Mouse (Mus musculus): ENCODE data around the gene Ankrd1.
A peak's percentile ranks its signal among the peaks of the same experiment; 100 is the strongest.

The Ankrd1 gene

DNA sequence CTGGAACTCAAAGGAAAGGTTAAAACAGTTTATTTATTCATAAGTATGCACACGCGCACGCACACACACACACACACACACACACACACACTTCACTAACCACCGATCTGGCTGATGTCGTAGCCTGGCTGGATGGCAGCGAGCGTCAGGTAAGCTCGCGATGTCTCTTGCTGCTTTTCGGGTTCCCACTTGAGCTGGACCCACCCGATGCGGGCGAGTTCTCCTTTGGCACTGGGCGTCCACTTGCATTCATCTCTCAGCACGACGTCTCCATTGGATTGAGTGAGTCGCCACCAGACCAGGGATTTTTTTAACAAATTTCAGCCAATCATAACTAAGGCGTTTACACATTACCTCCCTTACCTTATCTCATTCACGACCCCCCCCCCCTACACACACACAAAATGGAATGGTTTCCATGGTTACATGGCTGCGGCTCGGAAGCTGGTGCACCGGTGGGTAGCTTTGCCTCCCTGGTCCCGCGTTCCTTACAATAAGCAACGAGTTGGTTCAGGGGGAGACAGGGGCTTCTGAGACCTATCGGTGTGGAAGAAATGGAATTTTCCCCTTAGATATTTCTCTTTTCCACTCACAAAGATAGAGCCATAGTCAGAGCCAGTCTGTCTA is 10.5 kb downstream of the Ankrd1 start:
- DNase-seq, result peak in 1 of 2 experiments; percentile 16

DNA sequence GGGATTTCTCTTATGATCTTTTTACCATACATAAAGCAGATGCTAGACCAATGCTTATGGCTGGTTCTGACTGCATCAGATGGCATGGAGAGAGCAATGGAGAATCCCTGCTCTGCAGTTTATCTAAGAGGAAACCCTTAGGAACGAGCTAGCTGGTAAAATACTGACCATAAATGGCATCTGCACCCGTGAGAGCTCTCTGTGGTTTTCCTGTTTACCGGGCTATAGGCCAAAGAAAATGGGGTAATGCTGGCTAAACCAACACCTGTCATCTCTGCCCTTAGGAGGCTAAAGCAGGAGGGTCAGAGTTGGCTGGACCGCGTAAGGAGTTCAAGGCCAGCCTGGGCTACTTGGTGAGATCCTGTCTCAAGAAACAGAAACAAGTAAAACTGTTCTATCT is 16.0 kb downstream of the Ankrd1 start:
- DNase-seq, result no peak

DNA sequence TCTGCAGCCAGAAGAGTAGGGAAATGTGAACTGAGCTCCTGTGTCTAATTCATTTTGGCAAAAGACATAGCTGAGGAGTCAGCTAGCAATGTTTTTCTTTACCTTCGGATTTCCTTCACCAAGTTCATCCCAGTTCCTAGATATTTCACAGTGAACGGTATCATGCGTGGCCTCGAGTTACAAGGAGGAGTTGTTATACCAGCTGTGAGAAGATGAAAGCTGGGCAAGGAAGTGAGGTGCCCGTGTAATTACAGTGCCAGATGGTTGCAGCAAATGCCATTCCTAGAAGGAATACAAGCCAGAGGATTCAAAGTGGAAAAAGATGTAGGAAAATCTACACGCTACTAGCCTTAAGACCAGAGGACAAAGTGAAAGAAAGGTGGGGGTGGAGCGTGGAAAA is 21.0 kb downstream of the Ankrd1 start:
- DNase-seq, result no peak

DNA sequence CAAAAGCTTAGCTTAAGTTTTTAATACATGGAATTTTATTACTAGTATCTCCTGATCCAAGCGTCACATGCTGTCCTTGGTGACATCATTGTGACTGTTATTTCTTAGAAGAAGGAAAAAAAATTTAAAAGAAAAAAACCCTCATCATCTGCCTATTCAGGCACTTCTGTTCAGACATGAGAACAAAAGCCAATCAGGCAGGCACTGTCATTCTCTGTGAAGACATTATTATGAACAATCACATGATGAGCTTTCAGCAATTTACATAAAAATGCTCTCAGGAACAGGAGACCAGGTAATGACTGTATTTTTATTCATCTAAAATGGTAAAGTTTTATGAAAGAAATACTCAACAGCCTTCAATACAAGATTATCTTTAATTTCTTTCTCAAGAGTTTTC is 21.6 kb downstream of the Ankrd1 start:
- DNase-seq, result no peak

DNA sequence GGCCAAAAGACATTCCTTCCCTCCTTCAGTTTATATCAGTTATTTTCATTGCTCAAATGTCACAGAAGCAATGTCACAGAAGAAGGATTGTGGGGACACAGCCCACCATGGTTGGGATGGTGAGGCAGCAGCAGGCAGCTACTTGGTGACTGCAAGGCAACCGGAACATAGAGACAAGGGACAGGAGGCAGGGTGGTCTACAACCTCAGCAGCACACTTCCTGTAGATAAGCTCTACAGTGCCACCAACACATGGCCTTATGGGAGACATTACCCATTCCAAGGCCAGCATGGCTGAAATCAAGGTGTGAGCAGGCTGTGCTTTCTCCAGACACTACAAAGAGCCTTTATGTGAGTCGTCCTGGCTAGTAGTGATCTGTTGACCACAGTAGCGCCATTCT is 22.7 kb downstream of the Ankrd1 start:
- no peak for DNase-seq

DNA sequence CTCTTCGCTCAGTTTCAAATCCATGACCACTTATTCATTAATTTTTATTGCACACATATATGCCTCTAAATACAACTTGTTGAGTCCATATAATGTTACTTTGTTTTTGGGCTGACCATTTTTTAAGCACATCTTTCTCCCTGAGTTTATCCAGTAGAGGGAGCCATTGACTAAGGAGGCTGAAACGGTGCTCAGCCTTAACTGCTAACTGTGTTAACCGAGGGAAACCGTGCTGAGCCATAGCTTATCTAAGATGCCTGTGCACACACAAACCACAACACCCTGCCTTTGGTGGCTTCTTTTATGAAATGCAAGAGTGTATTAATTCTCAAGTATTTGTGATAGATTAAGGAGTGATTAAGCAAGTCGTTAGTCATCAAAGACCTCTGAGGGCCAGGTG is 29.1 kb downstream of the Ankrd1 start:
- peak in 1 of 2 experiments; percentile 19 for DNase-seq

DNA sequence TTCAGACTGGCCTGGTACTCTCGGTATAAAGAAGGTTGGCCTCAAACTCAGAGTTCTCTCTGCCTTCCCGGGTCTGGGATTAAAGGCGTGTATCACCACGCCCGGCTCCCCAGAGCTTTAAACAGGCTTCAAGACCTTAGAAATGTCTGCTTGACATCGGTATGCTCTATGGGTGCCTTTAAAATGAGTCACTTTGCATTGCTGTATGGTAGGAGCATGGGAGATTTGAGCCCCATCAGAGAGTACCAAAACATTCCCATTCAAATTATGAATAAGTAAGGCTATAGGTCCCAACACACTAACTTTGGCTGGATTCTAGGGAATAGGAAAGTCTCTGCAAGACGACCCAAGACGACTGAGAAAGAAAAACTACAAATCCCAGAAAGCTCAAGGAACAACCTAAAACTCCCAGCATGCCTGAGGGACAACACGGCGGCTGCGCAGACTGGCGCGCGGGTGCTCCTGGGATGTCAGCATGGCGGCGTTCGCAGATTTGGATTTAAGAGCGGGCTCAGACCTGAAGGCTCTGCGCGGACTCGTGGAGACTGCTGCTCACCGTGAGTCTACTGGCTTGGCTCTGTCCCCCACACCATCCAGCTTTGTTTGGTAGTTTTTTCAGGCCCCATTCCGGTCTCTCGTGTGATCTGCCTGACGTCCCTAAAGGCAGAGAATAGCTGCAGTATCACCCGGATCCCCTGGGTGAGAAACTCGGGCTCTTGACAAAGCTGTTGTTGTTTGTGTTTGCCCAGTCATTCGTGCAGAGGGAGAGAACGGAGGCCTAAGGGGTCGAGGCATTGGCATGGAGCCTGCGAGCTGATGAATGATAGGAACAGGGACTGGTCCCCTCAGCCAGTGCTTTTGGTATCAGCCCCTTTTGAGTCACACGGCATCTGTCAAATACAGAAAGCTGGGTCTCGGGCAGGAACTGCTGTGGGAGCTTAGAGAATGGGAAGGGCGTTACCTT is 36.4 kb downstream of the Ankrd1 start, which contains the start of gene Rpp30:
Gene Rpp30 (plus strand): TSS at position 455 of the 964 bp plus-strand sequence.
- DNase-seq, result peak; percentile 88 to 89

DNA sequence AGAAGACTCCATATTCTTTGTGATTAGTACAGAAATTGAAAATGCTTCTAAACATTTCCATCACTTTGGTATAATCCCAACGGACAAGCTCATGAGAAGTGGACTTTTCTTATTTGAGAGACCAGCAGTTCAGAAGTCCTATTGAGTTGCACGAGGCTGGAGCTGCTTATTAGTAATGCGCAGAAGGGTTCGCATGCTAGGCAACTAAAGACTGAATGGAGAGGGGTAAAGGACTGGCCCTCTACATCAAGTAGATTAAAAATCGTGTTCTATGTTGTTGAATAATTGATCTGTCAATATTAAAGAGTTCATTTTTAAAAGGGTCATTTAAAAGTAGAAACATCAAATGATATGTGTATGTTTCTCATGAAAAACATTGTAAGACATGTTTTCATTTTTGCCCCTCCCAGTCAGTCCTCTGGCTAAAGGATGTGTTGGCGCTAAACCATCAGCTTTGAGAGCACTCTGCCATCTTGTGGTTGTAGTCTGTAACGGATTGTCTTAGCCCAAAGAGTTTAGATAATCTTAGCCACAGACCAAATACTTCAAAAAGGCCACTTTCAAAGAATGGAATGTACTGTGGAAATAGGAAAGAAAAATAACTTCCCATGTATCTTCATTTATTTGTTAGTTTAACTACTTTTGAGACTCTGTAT is 37.2 kb downstream of the Ankrd1 start:
- DNase-seq, result peak; percentile 53 to 69

DNA sequence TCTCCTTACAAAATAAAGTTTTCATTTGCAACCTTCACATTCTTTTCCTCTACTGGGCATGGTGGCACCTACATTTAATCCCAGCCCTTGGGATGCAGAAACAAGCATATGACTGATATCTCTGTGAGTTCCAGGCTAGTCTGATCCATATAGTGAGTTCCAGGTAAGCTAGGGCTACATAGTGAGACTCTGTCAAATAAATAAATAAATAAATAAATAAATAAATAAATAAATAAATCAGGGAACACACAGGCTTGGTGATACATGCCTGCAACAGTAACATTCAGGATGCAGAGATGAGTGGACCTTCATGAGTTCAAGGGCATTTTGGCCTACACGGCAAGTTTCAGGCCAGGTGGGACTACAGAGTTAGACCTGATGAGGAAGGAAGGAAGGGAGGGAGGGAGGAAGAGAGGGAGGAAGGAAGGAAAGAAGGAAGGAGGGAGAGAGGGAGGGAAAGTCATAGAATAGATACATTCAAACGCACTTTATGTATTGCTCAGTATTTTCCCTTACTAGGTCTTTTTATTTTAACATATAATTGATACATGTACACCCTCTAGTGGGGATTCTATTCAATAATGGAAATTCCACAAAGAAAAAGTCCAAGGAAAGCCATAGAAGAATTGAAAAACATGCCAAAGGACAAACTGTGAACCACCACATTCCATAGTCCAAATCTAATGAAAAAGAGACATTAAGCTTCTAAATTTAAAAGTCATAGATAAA is 56.9 kb downstream of the Ankrd1 start:
- no peak for DNase-seq
